Mouse (Mus musculus) embryonic facial prominence, embryonic 10.5 days (tissue): Measurements from ENCODE around the gene Rab11fip5. TPM values are rescaled to one million over a fixed set of nuclear protein-coding genes. Genes with fewer than 3 reads are reported as not detected.

Experiments used
- DNase-seq: peaks from one replicate; pipeline ENCODE4 v3.0.0-alpha.2; 2017; ENCODE audit warnings: low spot score
- H3K27ac ChIP-seq: fragments of 300-500 bp; sonication (generic); replicated peaks from 2 replicates; pipeline ENCODE4 v1.5.1; 2016; ENCODE audit warnings: mild to moderate bottlenecking
- H3K27me3 ChIP-seq: fragments of 300-500 bp; sonication (generic); replicated peaks from 2 replicates; pipeline ENCODE4 v1.6.1; 2016; ENCODE audit warnings: low read depth, mild to moderate bottlenecking; ENCODE audit not compliant: poor library complexity, severe bottlenecking
- H3K36me3 ChIP-seq: fragments of 300-500 bp; sonication (generic); replicated peaks from 2 replicates; pipeline ENCODE4 v1.6.1; 2016; ENCODE audit warnings: mild to moderate bottlenecking, moderate library complexity
- H3K4me1 ChIP-seq: fragments of 300-500 bp; sonication (generic); 2 replicates; pipeline ENCODE4 v1.6.1; 2016
- H3K4me3 ChIP-seq: fragments of 300-500 bp; sonication (generic); 2 replicates; pipeline ENCODE4 v1.5.1; 2016; ENCODE audit warnings: mild to moderate bottlenecking, moderate library complexity
- H3K9me3 ChIP-seq: fragments of 300-500 bp; sonication (generic); 2 replicates; pipeline ENCODE4 v1.6.1; 2016; ENCODE audit warnings: mild to moderate bottlenecking
- whole genome bisulfite sequencing: fragments of 180-500 bp; shearing (Covaris S2); methylation state at CpG from one replicate; pipeline ENCODE4 v1.1.7; 2016; 5-methylcytosine and 5-hydroxymethylcytosine counted together
- polyA plus RNA-seq: library from polyadenylated mRNA; unstranded; fragments of >200 nt; fragmentation: Nextera tagmentation; extraction: Ambion mirVana; gene quantifications from 2 replicates; pipeline ENCODE4 v1.2.1, GENCODE M21; 2016

Rab11fip5 gene
- polyA plus RNA-seq = 2.3 and 3.6 TPM in 2 replicates

DNA sequence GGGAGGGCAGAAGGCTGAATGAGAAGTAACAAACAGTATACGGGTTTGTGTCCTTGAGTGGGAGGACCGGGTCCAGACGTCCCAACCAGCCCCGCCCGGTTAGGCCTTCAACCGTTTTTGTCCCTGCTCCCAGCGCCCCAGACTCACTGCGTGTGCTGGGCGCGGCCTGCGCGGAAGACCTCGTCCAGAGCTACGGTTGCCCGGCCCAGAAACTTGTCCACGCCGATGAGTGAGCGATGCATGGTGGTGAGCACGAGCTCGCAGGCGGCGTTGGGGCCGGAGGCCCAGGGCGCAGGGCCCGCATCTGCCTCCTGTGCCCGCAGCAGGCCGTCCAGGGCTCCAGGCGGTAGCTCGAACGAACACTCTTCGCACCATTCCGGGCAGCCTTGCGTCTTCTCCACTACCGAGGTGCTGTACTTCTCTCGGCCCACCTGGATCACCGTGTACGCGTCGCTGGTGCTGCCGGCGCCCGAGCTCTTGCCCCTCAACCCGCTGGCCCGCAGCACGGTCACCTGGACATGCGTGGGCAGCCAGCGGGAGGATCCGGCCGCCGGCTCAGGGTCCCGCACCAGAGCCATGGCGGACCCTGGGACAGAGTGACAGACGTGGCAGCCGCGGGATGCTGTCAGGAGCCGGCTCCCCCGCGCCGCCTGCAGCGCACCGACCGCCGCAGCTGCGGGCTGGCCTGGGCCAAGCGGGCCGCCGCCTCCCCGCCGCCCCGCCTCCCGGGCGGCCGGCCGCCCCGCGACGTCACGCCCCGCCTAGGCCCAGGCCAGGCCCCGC, at the start of gene Rab11fip5:
TSS of gene Rab11fip5 (minus strand) at position 684 of the 783 bp plus-strand sequence.
- DNase-seq = no peak
- Histone ChIP-seq H3K36me3 (no peaks in the 10 kb centered on the region), H3K9me3 (no peaks in the 10 kb centered on the region), H3K27me3 (peaks cover 64% of the 10 kb centered on the region), H3K4me1 (peaks cover 21% of the 10 kb centered on the region), H3K4me3 (peak within 1 kb of the TSS; percentile 82), H3K27ac (peak within 1 kb of the TSS; percentile 77)
- 2% methylated on average over 80 of the region's 80 CpGs for WGBS

DNA sequence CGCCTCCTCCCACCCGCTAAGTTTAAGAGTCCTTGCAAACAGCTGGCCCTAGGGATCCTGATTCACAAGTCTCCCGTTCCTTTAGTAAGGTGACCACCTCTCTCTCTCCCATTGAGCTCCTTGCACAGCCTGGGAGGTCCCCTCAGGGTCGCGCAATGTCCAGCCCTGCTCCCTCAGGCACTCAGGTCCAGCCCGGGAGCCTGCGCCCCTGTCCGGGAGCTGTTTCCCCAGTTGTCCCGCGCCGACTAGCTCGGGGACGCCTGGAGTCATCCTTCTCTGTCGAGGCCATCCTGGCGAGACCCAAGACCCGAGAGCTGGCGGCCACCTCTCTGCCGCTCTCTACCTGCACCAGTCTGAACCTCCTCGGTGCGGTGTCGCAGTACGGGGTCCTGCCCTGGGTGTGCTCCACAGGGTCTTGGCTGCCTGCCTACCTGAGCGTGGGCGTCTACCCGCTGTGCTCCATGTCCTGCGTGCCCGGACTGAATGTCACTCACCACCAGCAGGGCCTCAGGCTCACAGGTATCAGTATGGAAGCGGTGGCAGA, 49.5 kb upstream of the Rab11fip5 start, which contains the start of gene Noto:
TSS of gene Noto (plus strand) at position 51 of the 544 bp plus-strand sequence.
- H3K4me3 ChIP-seq = peak within 1 kb of the TSS; percentile 35
- DNase-seq = peak; percentile 22
- H3K27ac ChIP-seq = no peak within 1 kb of the TSS
- no peaks in the 10 kb centered on the region for H3K9me3 ChIP-seq
- peaks cover 61% of the 10 kb centered on the region for H3K27me3 ChIP-seq
- H3K4me1 ChIP-seq = peaks cover 10% of the 10 kb centered on the region
- H3K36me3 ChIP-seq = no peaks in the 10 kb centered on the region
- WGBS = 11% methylated on average over 28 of the region's 28 CpGs

DNA sequence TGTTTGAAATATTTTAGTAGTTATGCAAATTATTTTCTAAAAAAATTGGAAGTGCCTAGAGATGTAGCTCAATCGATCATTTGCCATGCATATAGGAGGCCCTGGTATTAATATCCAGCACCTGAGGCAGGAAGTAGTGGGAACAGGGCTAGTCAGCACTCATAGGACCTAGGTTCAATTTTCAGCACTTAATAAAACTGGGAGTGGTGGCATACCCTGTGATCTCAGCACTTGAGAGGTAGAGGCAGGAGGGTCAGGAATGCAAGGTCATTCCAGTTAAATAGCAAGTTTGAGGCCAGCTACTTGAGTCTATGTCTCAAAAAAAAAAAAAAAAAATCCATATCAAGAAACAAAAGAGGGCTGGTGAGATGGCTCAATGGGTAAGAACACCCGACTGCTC, 44.7 kb upstream of the Rab11fip5 start:
- Histone ChIP-seq H3K9me3 (no peaks in the 10 kb centered on the region), H3K36me3 (no peaks in the 10 kb centered on the region), H3K27ac (no peak overlapping the region), H3K4me3 (no peak overlapping the region), H3K27me3 (peaks cover 30% of the 10 kb centered on the region), H3K4me1 (peaks cover 9% of the 10 kb centered on the region)
- 89% methylated on average over 2 of the region's 2 CpGs for WGBS
- DNase-seq = no peak

DNA sequence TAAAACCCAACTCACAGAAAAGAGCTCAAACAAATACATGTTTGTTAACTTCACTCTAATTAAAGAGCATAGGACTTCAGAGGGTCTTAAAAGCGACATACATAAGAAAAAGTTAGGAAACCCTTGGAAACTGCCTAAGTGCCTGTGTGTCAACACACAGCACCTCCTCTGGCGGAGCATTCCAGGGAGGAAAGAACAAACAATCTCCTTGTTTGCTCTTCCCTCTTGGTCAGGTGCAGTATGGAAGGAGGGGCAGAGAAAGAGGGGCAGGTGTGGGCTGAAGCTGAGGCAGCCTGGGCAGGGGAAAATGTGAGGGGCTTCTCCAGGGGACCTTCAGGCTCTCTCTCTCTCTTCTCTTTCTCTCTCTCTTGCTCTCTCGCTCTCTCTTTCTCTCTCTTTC, 41.4 kb upstream of the Rab11fip5 start:
- Histone ChIP-seq H3K36me3 (no peaks in the 10 kb centered on the region), H3K27me3 (peaks cover 5% of the 10 kb centered on the region; the same call in 1 of the 2 replicates), H3K4me3 (no peak overlapping the region), H3K27ac (no peak overlapping the region), H3K9me3 (no peaks in the 10 kb centered on the region), H3K4me1 (no peaks in the 10 kb centered on the region)
- DNase-seq = no peak
- 59% methylated on average over 3 of the region's 3 CpGs for WGBS

DNA sequence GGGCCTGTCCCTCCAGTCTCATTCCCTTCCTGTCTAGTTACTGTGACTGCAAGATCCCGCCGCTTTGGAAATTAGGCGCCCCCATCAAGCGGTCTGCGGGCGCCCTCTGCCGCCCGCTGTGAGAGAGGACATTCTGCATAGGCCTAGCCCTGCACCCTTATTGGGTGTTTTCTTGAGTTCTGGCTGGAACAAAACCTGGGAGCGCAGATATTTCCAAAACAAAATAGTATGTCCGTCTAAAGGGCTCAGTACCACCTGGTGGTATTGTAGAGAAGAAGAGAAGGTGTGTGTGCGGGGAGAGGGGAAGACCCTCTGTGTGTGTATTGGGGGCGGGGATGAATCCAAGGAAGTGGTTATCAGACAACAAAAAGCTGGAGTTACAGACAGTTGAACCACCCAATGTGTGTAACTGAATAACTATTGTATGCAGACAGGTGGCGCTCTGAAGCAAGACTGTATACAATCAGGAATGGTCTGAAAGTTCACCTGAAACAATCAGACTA, 36.4 kb upstream of the Rab11fip5 start:
- 9% methylated on average over 13 of the region's 13 CpGs for WGBS
- Histone ChIP-seq H3K4me1 (peaks cover 9% of the 10 kb centered on the region), H3K4me3 (peak overlapping the region; percentile 8; the same call in 1 of the 2 replicates), H3K27me3 (peaks cover 51% of the 10 kb centered on the region), H3K27ac (no peak overlapping the region), H3K36me3 (no peaks in the 10 kb centered on the region), H3K9me3 (no peaks in the 10 kb centered on the region)
- peak; percentile 86 for DNase-seq

DNA sequence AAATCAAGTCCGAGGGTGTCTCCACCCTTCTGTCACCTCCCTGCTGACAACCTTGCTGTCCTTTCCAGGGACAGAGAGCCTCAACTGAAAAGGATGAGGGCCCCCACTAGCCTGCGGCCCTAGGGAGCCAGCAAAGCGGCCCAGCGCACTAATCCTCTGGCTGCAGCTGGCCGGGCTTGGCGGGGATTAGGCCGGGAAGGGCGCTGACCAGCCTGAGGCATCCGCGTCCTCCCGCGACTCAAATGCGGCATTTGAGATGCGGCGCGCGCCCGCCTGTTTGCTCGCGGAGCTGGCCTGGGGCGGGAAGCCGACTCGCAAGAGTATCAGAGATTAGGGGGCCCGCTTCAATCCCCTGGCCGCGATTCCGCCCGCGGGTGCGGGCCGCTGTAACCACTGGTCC, 34.6 kb upstream of the Rab11fip5 start:
- no peaks in the 10 kb centered on the region for H3K36me3 ChIP-seq
- peaks cover 9% of the 10 kb centered on the region for H3K4me1 ChIP-seq
- H3K27ac ChIP-seq = no peak overlapping the region; the same call in 1 of the 2 replicates
- peak overlapping the region; percentile 50 for H3K4me3 ChIP-seq
- 1% methylated on average over 31 of the region's 31 CpGs for WGBS
- H3K9me3 ChIP-seq = no peaks in the 10 kb centered on the region
- peak; percentile 60 for DNase-seq
- peaks cover 63% of the 10 kb centered on the region for H3K27me3 ChIP-seq

DNA sequence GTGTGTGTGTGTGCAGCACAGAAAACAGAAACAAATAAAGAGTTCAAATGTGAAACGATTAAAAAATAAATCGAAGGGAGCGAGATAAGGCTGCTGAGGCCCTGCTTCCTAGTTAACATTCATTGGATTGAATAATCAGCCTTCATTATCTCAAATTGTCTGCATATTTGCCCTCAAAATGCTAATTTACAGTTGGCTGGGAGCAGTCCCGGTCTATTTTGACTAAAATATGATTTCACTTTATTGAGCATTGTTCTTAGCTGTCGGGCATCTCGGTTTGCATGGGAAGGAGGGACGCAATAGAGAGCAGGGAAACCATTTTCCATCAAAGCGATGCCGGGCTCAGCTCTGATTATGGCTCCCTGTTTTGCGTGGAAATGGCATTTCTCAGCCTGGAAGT, 28.6 kb upstream of the Rab11fip5 start:
- H3K27ac ChIP-seq = no peak overlapping the region
- 85% methylated on average over 10 of the region's 10 CpGs for WGBS
- no peaks in the 10 kb centered on the region for H3K9me3 ChIP-seq
- peaks cover 34% of the 10 kb centered on the region for H3K27me3 ChIP-seq
- H3K4me1 ChIP-seq = peaks cover 6% of the 10 kb centered on the region
- DNase-seq = no peak
- no peaks in the 10 kb centered on the region for H3K36me3 ChIP-seq
- no peak overlapping the region for H3K4me3 ChIP-seq

DNA sequence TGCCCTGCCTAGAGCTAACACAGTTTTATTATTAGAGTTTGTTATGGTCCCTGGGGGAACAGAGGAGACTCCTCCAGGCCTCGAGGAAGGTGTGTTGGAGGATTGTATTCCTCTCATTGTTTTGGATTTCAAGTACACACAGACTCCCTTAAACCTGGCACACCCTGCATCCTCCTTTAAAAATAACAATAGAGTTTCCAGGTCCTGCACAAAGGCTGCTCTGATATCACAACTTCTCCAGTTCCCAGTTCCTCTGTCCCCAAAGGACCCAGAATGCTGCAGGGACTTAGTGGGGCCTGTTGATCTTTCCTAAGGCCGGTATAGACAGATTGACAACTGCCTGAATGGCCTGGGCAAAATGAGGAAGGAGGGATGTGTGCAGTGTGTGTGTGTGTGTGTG, 28.2 kb upstream of the Rab11fip5 start:
- H3K27ac ChIP-seq = no peak overlapping the region
- WGBS = 53% methylated on average over 2 of the region's 2 CpGs
- H3K27me3 ChIP-seq = peaks cover 30% of the 10 kb centered on the region
- no peaks in the 10 kb centered on the region for H3K9me3 ChIP-seq
- H3K4me1 ChIP-seq = peaks cover 6% of the 10 kb centered on the region
- no peak for DNase-seq
- no peaks in the 10 kb centered on the region for H3K36me3 ChIP-seq
- no peak overlapping the region for H3K4me3 ChIP-seq

DNA sequence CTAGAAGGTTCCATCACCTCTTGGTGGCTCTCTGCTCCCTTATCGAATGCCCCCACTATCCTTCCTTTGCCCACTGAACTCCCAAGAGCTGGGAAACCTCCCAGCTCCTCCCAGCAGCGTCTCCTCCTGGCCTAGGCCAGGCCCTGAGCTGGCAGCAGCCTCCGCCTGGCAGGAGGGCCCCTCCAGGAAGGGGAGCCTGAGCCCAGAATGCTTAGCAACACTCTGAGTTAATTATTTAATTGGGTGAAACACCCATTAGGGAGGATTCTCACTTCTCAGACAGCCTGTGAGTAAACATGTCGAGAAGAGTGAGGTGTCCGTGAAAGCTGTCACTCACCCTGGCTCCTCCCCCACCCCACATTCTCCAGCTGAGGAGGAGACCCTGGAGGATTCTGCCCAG, 25.3 kb upstream of the Rab11fip5 start:
- DNase-seq = no peak
- Histone ChIP-seq H3K9me3 (peaks cover 5% of the 10 kb centered on the region; the same call in 1 of the 2 replicates), H3K36me3 (no peaks in the 10 kb centered on the region), H3K4me3 (no peak overlapping the region), H3K4me1 (peaks cover 6% of the 10 kb centered on the region), H3K27ac (no peak overlapping the region), H3K27me3 (peaks cover 8% of the 10 kb centered on the region; the same call in 1 of the 2 replicates)
- 36% methylated on average over 5 of the region's 5 CpGs for WGBS

DNA sequence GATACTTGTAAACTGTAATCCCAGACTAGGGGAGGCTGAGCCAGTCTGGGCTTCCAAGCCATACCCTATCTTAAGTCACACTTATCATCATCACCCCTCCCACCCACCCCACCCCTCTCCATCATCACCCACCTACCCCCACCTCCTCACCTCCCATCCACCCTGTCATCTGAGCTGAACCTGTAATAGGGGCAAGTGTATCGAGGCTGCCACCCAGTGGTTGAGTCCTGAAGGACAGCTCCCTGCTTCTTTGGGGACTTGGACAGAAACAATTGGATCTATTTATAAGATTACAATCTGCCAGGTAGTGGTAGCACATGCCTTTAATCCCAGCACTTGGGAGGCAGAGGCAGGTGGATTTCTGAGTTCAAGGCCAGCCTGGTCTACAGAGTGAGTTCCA, 22.7 kb upstream of the Rab11fip5 start:
- WGBS = 26% methylated on average over 1 of the region's 1 CpGs
- DNase-seq = peak; percentile 34
- Histone ChIP-seq H3K27me3 (no peaks in the 10 kb centered on the region), H3K36me3 (no peaks in the 10 kb centered on the region), H3K27ac (no peak overlapping the region), H3K9me3 (peaks cover 5% of the 10 kb centered on the region; the same call in 1 of the 2 replicates), H3K4me1 (peaks cover 6% of the 10 kb centered on the region), H3K4me3 (no peak overlapping the region)

DNA sequence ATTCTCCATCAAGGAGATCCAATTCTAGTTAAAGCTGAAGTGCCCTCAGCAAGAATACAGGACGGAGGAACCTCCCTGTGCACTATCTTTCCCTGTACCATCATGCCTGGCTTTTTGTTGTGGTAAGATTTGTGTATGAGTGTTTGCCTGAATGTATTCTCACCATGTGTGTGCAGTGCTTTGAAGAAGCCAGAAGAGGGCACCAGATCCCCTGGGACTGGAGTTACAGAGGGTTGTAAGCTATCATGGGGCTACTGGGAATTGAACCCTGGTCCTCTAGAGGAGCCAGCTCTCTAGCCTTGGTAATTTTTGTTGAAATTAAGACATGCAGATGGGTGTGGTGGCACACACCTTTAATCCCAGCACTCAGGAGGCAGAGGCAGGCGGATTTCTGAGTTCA, 20.9 kb upstream of the Rab11fip5 start:
- peaks cover 6% of the 10 kb centered on the region for H3K4me1 ChIP-seq
- no peaks in the 10 kb centered on the region for H3K36me3 ChIP-seq
- no peak overlapping the region for H3K4me3 ChIP-seq
- 81% methylated on average over 2 of the region's 2 CpGs for WGBS
- H3K27ac ChIP-seq = no peak overlapping the region
- DNase-seq = no peak
- no peaks in the 10 kb centered on the region for H3K27me3 ChIP-seq
- peaks cover 5% of the 10 kb centered on the region; the same call in 1 of the 2 replicates for H3K9me3 ChIP-seq

DNA sequence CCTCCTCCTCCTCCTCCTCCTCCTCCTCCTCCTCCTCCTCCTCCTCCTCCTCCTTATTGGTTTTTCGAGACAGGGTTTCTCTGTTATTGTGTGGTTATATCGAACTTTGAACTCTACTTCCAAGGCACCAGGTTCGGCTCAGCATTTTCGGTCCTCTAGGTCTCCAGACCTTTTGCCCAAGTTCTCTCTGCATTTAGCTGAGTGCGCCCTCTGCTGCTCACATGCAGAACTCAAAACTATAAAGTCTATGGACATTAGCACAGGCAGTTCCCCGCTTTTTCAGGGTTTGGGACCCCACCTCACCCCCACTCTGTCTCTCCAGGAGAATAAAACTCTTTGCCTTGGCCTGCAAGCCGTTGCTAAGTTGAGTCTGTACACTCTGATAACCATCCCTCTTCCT, 17.4 kb upstream of the Rab11fip5 start:
- no peak overlapping the region for H3K27ac ChIP-seq
- H3K4me1 ChIP-seq = peaks cover under 1% of the 10 kb centered on the region; the same call in 1 of the 2 replicates
- H3K27me3 ChIP-seq = peaks cover 10% of the 10 kb centered on the region
- 29% methylated on average over 7 of the region's 7 CpGs for WGBS
- DNase-seq = peak; percentile 64
- H3K9me3 ChIP-seq = peaks cover 5% of the 10 kb centered on the region; the same call in 1 of the 2 replicates
- H3K36me3 ChIP-seq = no peaks in the 10 kb centered on the region
- no peak overlapping the region for H3K4me3 ChIP-seq

DNA sequence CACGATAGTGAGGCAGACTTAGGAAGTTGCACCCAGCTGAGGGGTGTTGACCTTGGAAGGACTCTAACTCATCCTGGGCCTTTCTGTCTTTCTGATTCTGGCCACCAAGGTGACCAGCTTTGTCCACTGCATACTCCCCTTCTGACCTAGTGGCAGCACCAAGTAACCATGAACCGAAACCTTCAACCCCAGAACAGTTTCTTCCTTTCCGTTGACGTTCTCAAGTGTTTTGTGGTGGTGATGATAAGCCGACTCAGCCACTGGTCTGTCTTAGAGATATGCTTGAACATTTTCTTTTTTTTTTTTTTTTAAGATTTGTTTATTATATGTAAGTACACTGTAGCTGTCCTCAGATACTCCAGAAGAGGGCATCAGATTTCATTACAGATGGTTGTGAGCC, 14.2 kb upstream of the Rab11fip5 start:
- 75% methylated on average over 5 of the region's 5 CpGs for WGBS
- H3K4me1 ChIP-seq = peaks cover 5% of the 10 kb centered on the region
- H3K9me3 ChIP-seq = no peaks in the 10 kb centered on the region
- no peaks in the 10 kb centered on the region for H3K36me3 ChIP-seq
- H3K27ac ChIP-seq = no peak overlapping the region
- no peak overlapping the region for H3K4me3 ChIP-seq
- no peak for DNase-seq
- peaks cover 24% of the 10 kb centered on the region for H3K27me3 ChIP-seq
